Mouse (Mus musculus) thymus, adult 18-20 months (tissue): ENCODE measurements around the gene Dpep1.

Experiments used
- DNase-seq, 2 experiments: peaks; one replicate each; pipeline ENCODE4 v3.0.0; 2022; ENCODE audit warnings: mixed read lengths in 2 of 2

Dpep1 gene

GRCm38 (mm10) chr8:123250940-123251339 is 64.9 kb downstream of the Dpep1 start:
- DNase-seq, result no peak
